Mouse (Mus musculus): Measurements from ENCODE around the gene Fhod1. TPM values are rescaled to one million over a fixed set of nuclear protein-coding genes. Genes with fewer than 3 reads are reported as not detected.

Gene Fhod1
- polyA plus RNA-seq, 1 experiment, result 30.7 TPM

GRCm38 (mm10) chr8:105348450-105349095, 820 bp upstream of the Fhod1 start, which contains the start of gene Slc9a5:
TSS of gene Slc9a5 (plus strand) at chr8:105348843.
- H3K27me3 ChIP-seq (ENCODE audit: control insufficient read depth, insufficient read depth, insufficient read length), result no peaks in the 10 kb centered on the region
- H3K4me3 ChIP-seq (ENCODE audit: insufficient read depth, poor library complexity, severe bottlenecking), result peak within 1 kb of the TSS; percentile 77
- peaks cover 53% of the 10 kb centered on the region for H3K79me3 ChIP-seq (ENCODE audit: low read depth)
- peaks cover 14% of the 10 kb centered on the region for H3K36me3 ChIP-seq (ENCODE audit: control insufficient read depth, insufficient read depth)
- H3ac ChIP-seq (ENCODE audit: control insufficient read depth, insufficient read length, low read depth), result peak within 1 kb of the TSS; percentile 95
- TF ChIP-seq FOSL1 (IDR thresholded peaks at IDR 0.05; ENCODE audit: insufficient read depth, low read length, poor library complexity, severe bottlenecking) (no peak), CTCF (IDR thresholded peaks at IDR 0.05; ENCODE audit: control insufficient read depth, insufficient read depth, insufficient read length) (no peak), CEBPB (IDR thresholded peaks at IDR 0.05; ENCODE audit: low read depth) (no peak), MYOD1 (IDR thresholded peaks at IDR 0.05; ENCODE audit: control insufficient read depth, insufficient read length, low read depth) (peak; percentile 30), MYOG (IDR thresholded peaks at IDR 0.05; ENCODE audit: control insufficient read depth, extremely low read depth, insufficient read length) (no peak), MAX (IDR thresholded peaks at IDR 0.05) (peak; percentile 85)
- H3K79me2 ChIP-seq (ENCODE audit: control insufficient read depth, insufficient read depth), result peaks cover 97% of the 10 kb centered on the region

GRCm38 (mm10) chr8:105346611-105347427, 934 bp downstream of the Fhod1 start:
- Histone ChIP-seq H3K79me2 (ENCODE audit: control insufficient read depth, insufficient read depth) (peaks cover 97% of the 10 kb centered on the region), H3K4me3 (ENCODE audit: insufficient read depth, poor library complexity, severe bottlenecking) (peak overlapping the region; percentile 77), H3K36me3 (ENCODE audit: control insufficient read depth, insufficient read depth) (peaks cover 19% of the 10 kb centered on the region), H3K79me3 (ENCODE audit: low read depth) (peaks cover 69% of the 10 kb centered on the region), H3K27me3 (ENCODE audit: control insufficient read depth, insufficient read depth, insufficient read length) (no peaks in the 10 kb centered on the region), H3ac (ENCODE audit: control insufficient read depth, insufficient read length, low read depth) (peak overlapping the region; percentile 66)
- TF ChIP-seq CEBPB (IDR thresholded peaks at IDR 0.05; ENCODE audit: low read depth), result peak; percentile 2
- no peak for TF ChIP-seq CTCF (IDR thresholded peaks at IDR 0.05; ENCODE audit: control insufficient read depth, insufficient read depth, insufficient read length)
- no peak for TF ChIP-seq FOSL1 (IDR thresholded peaks at IDR 0.05; ENCODE audit: insufficient read depth, low read length, poor library complexity, severe bottlenecking)
- TF ChIP-seq MAX (IDR thresholded peaks at IDR 0.05), result peak; percentile 11
- TF ChIP-seq MYOD1 (IDR thresholded peaks at IDR 0.05; ENCODE audit: control insufficient read depth, insufficient read length, low read depth), result no peak
- no peak for TF ChIP-seq MYOG (IDR thresholded peaks at IDR 0.05; ENCODE audit: control insufficient read depth, extremely low read depth, insufficient read length)
- no peak for TF ChIP-seq USF1 (IDR thresholded peaks at IDR 0.05; ENCODE audit: low read depth)

DNA sequence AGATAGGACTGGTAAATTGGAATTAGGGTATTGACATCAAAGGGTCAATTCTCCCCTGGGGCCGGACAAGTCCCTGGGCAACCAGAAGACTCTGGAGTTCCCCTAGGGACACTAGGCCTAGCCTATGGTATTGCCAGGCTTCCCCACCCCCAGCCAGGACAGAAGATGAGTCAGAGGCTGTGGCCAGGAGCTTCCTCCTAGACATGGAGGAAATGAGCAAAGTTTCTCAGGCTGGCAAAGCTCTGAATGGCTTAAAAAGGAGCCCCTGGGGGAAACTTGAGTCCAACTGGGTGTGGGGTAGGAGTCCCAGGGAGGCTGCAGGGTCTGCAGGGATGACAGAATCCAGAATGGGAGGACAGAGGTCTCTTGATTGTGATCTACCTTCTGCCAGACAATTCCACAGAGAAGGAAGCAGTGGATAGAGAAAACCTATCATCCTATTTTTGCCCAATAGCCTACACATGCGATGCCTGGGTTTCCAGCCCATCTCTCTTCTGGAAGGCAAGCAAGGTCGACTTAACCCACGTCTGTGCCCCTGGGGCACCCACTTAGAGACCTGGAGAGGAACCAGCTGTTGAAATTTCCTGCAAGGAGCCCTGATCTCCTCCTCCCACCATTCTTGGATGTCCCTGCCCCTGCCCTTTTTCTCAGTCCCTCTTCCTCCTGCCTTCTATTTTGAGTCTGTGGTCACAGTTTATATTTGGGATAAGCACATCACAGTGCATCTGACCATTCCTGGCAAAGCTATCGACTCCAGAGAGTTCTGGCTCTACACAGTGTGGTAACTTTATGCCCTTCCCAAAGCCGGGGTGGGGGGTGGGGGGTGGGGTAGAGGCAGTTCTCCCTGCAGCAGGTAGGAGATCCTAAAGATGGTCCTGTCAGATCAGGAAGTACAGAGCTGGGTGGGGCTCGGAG, 2.4 kb downstream of the Fhod1 start:
- peak overlapping the region; percentile 77 for H3K4me3 ChIP-seq (ENCODE audit: insufficient read depth, poor library complexity, severe bottlenecking)
- no peaks in the 10 kb centered on the region for H3K27me3 ChIP-seq (ENCODE audit: control insufficient read depth, insufficient read depth, insufficient read length)
- H3ac ChIP-seq (ENCODE audit: control insufficient read depth, insufficient read length, low read depth), result peak overlapping the region; percentile 35
- TF ChIP-seq MAX (IDR thresholded peaks at IDR 0.05), result peak; percentile 41
- no peak for TF ChIP-seq MYOD1 (IDR thresholded peaks at IDR 0.05; ENCODE audit: control insufficient read depth, insufficient read length, low read depth)
- H3K36me3 ChIP-seq (ENCODE audit: control insufficient read depth, insufficient read depth), result peaks cover 33% of the 10 kb centered on the region
- H3K79me2 ChIP-seq (ENCODE audit: control insufficient read depth, insufficient read depth), result peaks cover 97% of the 10 kb centered on the region
- H3K79me3 ChIP-seq (ENCODE audit: low read depth), result peaks cover 65% of the 10 kb centered on the region

DNA sequence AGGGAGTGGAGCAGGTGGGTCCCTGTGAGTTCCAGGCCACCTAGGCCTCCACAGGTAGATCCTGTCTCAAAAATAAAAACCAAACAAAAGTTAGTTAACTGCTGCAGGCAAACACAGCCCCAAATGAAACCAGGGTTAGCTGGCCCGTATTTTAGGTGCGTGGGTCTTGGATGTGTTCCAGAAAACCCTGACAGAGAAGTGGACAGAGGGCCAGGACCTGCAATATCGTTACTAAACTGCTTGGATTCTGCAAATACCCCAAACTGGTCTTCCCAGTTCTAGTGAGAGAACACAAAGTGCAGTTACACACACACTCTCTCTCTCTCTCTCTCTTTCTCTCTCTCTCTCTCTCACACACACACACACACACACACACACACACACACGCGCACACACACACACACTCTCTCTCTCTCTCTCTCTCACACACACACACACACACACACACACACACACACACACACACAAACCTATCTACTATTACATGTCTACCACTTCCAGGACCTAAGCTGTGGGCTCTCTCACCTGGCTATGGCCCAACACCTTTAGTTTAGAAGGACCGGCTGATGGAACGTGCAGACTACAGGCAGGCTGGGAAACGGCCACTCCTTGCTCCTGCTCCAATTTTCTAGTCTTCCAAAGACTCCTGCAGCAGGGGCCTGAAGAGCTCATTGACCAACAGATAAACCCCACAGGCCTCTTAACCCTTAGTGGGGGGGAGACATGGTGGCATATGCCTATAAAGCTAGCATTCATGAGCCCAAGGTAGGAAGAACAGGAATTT, 3.8 kb downstream of the Fhod1 start:
- H3ac ChIP-seq (ENCODE audit: control insufficient read depth, insufficient read length, low read depth), result no peak overlapping the region
- TF ChIP-seq MYOG (IDR thresholded peaks at IDR 0.05; ENCODE audit: control insufficient read depth, extremely low read depth, insufficient read length), result no peak
- TF ChIP-seq MYOD1 (IDR thresholded peaks at IDR 0.05; ENCODE audit: control insufficient read depth, insufficient read length, low read depth), result no peak
- TF ChIP-seq USF1 (IDR thresholded peaks at IDR 0.05; ENCODE audit: low read depth), result no peak
- no peak for TF ChIP-seq CTCF (IDR thresholded peaks at IDR 0.05; ENCODE audit: control insufficient read depth, insufficient read depth, insufficient read length)
- no peak for TF ChIP-seq CEBPB (IDR thresholded peaks at IDR 0.05; ENCODE audit: low read depth)
- TF ChIP-seq FOSL1 (IDR thresholded peaks at IDR 0.05; ENCODE audit: insufficient read depth, low read length, poor library complexity, severe bottlenecking), result no peak
- no peak for TF ChIP-seq MAX (IDR thresholded peaks at IDR 0.05)
- H3K36me3 ChIP-seq (ENCODE audit: control insufficient read depth, insufficient read depth), result peaks cover 43% of the 10 kb centered on the region
- no peak overlapping the region for H3K4me3 ChIP-seq (ENCODE audit: insufficient read depth, poor library complexity, severe bottlenecking)
- H3K27me3 ChIP-seq (ENCODE audit: control insufficient read depth, insufficient read depth, insufficient read length), result no peaks in the 10 kb centered on the region
- peaks cover 65% of the 10 kb centered on the region for H3K79me3 ChIP-seq (ENCODE audit: low read depth)
- peaks cover 97% of the 10 kb centered on the region for H3K79me2 ChIP-seq (ENCODE audit: control insufficient read depth, insufficient read depth)

DNA sequence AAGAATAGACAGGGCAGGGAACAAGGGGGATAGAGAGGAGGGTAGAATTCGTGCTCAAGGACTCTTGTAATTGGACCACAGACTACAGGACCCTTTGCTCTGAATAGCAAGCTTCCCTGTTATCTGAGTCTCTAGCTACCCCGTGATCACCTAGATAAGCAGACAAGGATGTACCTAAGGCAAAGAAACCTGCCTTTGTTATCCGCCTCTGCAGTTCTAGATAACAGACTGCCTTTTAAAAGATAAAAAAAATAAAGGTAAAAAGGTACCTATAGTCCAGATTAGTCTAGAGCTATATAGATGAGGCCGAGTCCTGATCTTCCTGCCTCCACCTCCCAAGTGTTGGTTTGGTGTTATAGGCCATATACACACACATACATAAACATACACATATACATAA, 5.0 kb downstream of the Fhod1 start:
- Histone ChIP-seq H3K79me3 (ENCODE audit: low read depth) (peaks cover 64% of the 10 kb centered on the region), H3K4me3 (ENCODE audit: insufficient read depth, poor library complexity, severe bottlenecking) (no peak overlapping the region), H3K36me3 (ENCODE audit: control insufficient read depth, insufficient read depth) (peaks cover 55% of the 10 kb centered on the region), H3ac (ENCODE audit: control insufficient read depth, insufficient read length, low read depth) (no peak overlapping the region), H3K79me2 (ENCODE audit: control insufficient read depth, insufficient read depth) (peaks cover 94% of the 10 kb centered on the region), H3K27me3 (ENCODE audit: control insufficient read depth, insufficient read depth, insufficient read length) (no peaks in the 10 kb centered on the region)
- TF ChIP-seq MYOG (IDR thresholded peaks at IDR 0.05; ENCODE audit: control insufficient read depth, extremely low read depth, insufficient read length) (no peak), FOSL1 (IDR thresholded peaks at IDR 0.05; ENCODE audit: insufficient read depth, low read length, poor library complexity, severe bottlenecking) (no peak), USF1 (IDR thresholded peaks at IDR 0.05; ENCODE audit: low read depth) (no peak), CTCF (IDR thresholded peaks at IDR 0.05; ENCODE audit: control insufficient read depth, insufficient read depth, insufficient read length) (no peak), MYOD1 (IDR thresholded peaks at IDR 0.05; ENCODE audit: control insufficient read depth, insufficient read length, low read depth) (no peak), CEBPB (IDR thresholded peaks at IDR 0.05; ENCODE audit: low read depth) (no peak), MAX (IDR thresholded peaks at IDR 0.05) (no peak)

Data from C2C12 (cell line).